Mouse (Mus musculus) embryonic fibroblast, embryonic 13.5 days (primary cell): ENCODE data around the gene Olfr649.

Experiments used
- CTCF ChIP-seq: IDR thresholded peaks from 2 replicates; pipeline ENCODE4 v1.5.1; 2011; ENCODE audit warnings: mild to moderate bottlenecking, control low read depth, low read length, moderate library complexity, borderline replicate concordance; ENCODE audit not compliant: insufficient read depth
- POLR2A ChIP-seq: IDR thresholded peaks from 2 replicates; pipeline ENCODE4 v1.6.1; 2011; ENCODE audit warnings: low read depth, mild to moderate bottlenecking, control low read depth, low read length, moderate library complexity

GRCm38 (mm10) chr7:104195885-104196284, at the start of gene Olfr649:
- TF ChIP-seq CTCF (no peak), POLR2A (no peak)
